Mouse (Mus musculus): Measurements from ENCODE around the gene Syt2.

DNA sequence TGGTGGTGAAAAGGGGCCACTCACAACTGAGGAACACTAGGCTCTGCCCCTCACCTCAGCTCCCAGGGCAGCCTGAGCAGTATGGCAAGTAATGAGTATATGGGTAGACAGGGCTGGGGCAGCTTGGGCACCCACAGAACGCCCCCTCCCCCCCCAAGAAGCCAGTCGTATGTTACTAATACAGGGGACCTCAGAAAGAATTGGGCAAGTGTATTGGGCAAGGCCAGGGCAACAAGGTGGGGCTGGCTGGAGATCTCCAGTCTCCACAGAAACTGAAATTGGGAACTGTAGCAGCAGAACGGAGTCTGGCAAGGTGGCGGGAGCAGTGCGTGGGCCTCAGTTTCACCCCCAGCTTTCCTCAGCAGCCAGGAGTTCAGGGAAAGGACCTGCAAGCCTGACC, 106.0 kb downstream of the Syt2 start:
- TF ChIP-seq TAL1 (IDR thresholded peaks at IDR 0.05; ENCODE audit: low read length) = no peak
- TF ChIP-seq GATA1 (IDR thresholded peaks at IDR 0.05; ENCODE audit: low read length) = no peak

All from erythroblast, embryonic 14.5 days (primary cell).